Mouse (Mus musculus): ENCODE measurements around the gene Zcchc2. TPM values are rescaled to one million over a fixed set of nuclear protein-coding genes. Genes with fewer than 3 reads are reported as not detected.
A peak's percentile ranks its signal among the peaks of the same experiment; 100 is the strongest.

Zcchc2 gene
- polyA plus RNA-seq, 2 experiments, result 2.8 to 12.1 TPM

DNA sequence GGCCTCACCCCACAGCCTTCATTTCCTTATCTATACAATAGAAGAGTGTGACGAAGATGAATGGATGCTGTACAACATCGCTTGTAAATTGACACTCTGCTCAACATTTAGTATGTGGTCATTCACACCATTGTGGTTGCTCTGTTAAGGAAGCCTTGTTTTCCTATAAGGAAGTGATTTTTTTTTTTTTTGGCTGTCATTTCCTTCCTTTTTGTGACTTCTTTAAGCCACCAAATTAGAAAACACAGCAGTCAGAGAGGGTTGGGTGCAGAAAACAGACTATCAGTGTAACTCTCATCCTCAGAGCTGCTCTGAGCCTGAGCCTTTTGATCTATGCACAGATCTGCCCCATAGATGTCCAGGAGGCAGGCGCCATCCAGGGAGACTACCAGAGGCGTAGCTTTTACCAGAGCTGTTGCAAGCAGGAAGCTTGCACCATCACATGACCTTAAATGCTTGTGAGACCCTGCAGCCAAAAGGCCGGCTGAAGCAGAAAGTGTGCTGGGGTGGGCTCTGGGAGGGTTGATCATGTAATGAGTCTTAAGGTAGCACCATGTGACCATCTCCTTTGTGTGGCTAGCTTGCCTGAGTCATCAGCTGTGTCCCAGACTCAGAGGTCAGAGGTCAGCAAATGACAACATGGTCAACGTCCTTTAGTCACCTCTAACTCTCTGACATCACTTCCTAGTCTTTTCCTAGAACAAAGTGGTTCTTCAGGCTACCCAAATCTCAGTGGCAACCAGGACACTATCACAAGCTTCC, 9.2 kb upstream of the Zcchc2 start:
- H3K27me3 ChIP-seq (ENCODE audit: control insufficient read depth, insufficient read depth, low read length), result no peaks in the 10 kb centered on the region
- H3K4me1 ChIP-seq (ENCODE audit: control insufficient read depth, insufficient read depth, low read length), result no peaks in the 10 kb centered on the region
- no peak overlapping the region for H3K4me2 ChIP-seq (replicated peaks; ENCODE audit: low read depth, low read length, severe bottlenecking)
- TF ChIP-seq POLR2A (IDR thresholded peaks at IDR 0.05; ENCODE audit: borderline replicate concordance, extremely low read depth, insufficient read depth, insufficient read length), result no peak
- no peak overlapping the region for H3K9ac ChIP-seq (ENCODE audit: low read depth, low read length, severe bottlenecking)
- no peaks in the 10 kb centered on the region for H3K36me3 ChIP-seq (ENCODE audit: control insufficient read depth, insufficient read depth, low read length)
- H3K9me3 ChIP-seq (ENCODE audit: control insufficient read depth, low read length), result no peaks in the 10 kb centered on the region
- DNase-seq (ENCODE audit: low spot score), result no peak
- no peak overlapping the region for H3K4me3 ChIP-seq (replicated peaks; ENCODE audit: low read length)
- H3K27ac ChIP-seq (replicated peaks; ENCODE audit: low read depth, low read length), result no peak overlapping the region
- no peak for ATAC-seq (ENCODE audit: low FRiP score, low read depth)
- WGBS, result 51% methylated on average over 6 of the region's 6 CpGs

DNA sequence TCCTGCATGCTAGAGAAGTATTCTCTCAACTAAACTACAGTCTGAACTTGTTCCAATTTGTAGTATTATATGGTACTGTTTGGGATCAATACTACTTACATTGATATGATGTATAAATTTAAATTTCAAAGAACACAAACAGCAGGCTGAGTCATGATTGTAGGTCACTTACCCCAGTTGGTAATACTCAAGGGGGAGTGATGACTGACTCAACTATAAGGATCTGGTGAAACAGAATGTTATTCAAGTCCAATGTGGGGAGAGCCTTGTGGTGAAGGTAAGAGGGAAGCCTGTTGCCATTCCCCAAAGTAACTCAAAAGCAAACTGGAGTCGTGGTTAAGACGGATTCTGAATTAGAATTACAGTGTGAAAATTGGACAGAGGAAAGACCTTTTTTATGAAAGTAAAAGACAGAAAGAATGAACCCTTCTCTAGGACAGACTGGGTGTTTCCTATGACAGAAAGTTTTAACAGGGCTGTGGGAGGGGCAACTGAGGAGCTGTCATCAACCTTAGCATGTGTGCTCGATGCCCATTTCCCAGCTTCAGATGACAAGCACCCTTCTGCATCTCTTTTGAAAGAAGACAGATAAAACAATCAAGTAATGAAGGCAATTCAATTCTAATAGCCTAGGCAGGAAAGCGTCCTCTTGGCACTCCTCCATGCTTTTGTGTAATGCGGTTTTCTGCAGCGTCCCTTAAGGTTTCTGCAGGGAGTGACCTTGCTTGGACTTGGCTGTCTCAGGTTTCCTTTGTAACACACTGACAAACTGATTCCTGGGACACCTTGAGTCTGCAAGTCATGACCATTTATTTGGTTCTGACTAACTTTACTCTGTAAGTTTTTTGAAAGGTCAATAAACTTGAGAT, 7.5 kb upstream of the Zcchc2 start:
- H3K9me3 ChIP-seq (ENCODE audit: control insufficient read depth, low read length), result no peaks in the 10 kb centered on the region
- no peaks in the 10 kb centered on the region for H3K27me3 ChIP-seq (ENCODE audit: control insufficient read depth, insufficient read depth, low read length)
- no peak overlapping the region for H3K9ac ChIP-seq (ENCODE audit: low read depth, low read length, severe bottlenecking)
- no peak overlapping the region for H3K4me3 ChIP-seq (replicated peaks; ENCODE audit: low read length)
- no peak overlapping the region for H3K27ac ChIP-seq (replicated peaks; ENCODE audit: low read depth, low read length)
- 65% methylated on average over 6 of the region's 6 CpGs for WGBS
- H3K36me3 ChIP-seq (ENCODE audit: control insufficient read depth, insufficient read depth, low read length), result no peaks in the 10 kb centered on the region
- H3K4me2 ChIP-seq (replicated peaks; ENCODE audit: low read depth, low read length, severe bottlenecking), result no peak overlapping the region
- TF ChIP-seq POLR2A (IDR thresholded peaks at IDR 0.05; ENCODE audit: borderline replicate concordance, extremely low read depth, insufficient read depth, insufficient read length), result no peak
- no peaks in the 10 kb centered on the region for H3K4me1 ChIP-seq (ENCODE audit: control insufficient read depth, insufficient read depth, low read length)
- no peak for ATAC-seq (ENCODE audit: low FRiP score, low read depth)
- DNase-seq (ENCODE audit: low spot score), result no peak

DNA sequence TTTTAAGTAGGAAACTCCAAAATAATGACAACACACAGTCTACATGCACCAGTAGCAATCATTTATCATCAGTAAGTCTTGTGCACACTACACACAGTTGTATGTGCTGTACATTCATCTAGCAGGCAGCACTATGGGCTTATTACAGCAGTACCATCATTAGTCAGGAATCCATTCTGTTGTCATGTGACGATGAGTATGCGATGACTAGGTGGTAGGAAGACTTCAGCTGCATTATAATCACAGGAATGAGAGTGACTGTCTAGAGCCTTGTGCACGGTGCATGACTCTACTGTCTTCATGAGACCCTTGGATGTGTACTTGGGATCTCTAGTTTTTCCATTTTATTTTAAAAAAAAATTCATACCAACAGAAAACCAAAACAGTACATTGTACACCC, 6.0 kb upstream of the Zcchc2 start:
- Histone ChIP-seq H3K4me2 (replicated peaks; ENCODE audit: low read depth, low read length, severe bottlenecking) (no peak overlapping the region), H3K9ac (ENCODE audit: low read depth, low read length, severe bottlenecking) (no peak overlapping the region), H3K9me3 (ENCODE audit: control insufficient read depth, low read length) (no peaks in the 10 kb centered on the region), H3K4me3 (replicated peaks; ENCODE audit: low read length) (no peak overlapping the region), H3K4me1 (ENCODE audit: control insufficient read depth, insufficient read depth, low read length) (0 out of 2 replicates have a peak, but pooled peaks cover 6% of the 10 kb centered on the region), H3K27me3 (ENCODE audit: control insufficient read depth, insufficient read depth, low read length) (no peaks in the 10 kb centered on the region), H3K36me3 (ENCODE audit: control insufficient read depth, insufficient read depth, low read length) (no peaks in the 10 kb centered on the region), H3K27ac (replicated peaks; ENCODE audit: low read depth, low read length) (no peak overlapping the region)
- TF ChIP-seq POLR2A (IDR thresholded peaks at IDR 0.05; ENCODE audit: borderline replicate concordance, extremely low read depth, insufficient read depth, insufficient read length), result no peak
- ATAC-seq (ENCODE audit: low FRiP score, low read depth) (no peak), DNase-seq (ENCODE audit: low spot score) (no peak)
- 88% methylated on average over 3 of the region's 3 CpGs for WGBS

GRCm38 (mm10) chr1:105988171-105988570, 2.0 kb upstream of the Zcchc2 start:
- Histone ChIP-seq H3K9me3 (ENCODE audit: control insufficient read depth, low read length) (no peaks in the 10 kb centered on the region), H3K4me2 (replicated peaks; ENCODE audit: low read depth, low read length, severe bottlenecking) (no peak overlapping the region), H3K4me3 (replicated peaks; ENCODE audit: low read length) (no peak overlapping the region), H3K27ac (replicated peaks; ENCODE audit: low read depth, low read length) (no peak overlapping the region), H3K36me3 (ENCODE audit: control insufficient read depth, insufficient read depth, low read length) (no peaks in the 10 kb centered on the region), H3K4me1 (ENCODE audit: control insufficient read depth, insufficient read depth, low read length) (peaks cover 25% of the 10 kb centered on the region), H3K27me3 (ENCODE audit: control insufficient read depth, insufficient read depth, low read length) (no peaks in the 10 kb centered on the region), H3K9ac (ENCODE audit: low read depth, low read length, severe bottlenecking) (no peak overlapping the region)
- DNase-seq (ENCODE audit: low spot score) (no peak), ATAC-seq (ENCODE audit: low FRiP score, low read depth) (no peak)
- 33% methylated on average over 3 of the region's 3 CpGs for WGBS
- no peak for TF ChIP-seq POLR2A (IDR thresholded peaks at IDR 0.05; ENCODE audit: borderline replicate concordance, extremely low read depth, insufficient read depth, insufficient read length)

DNA sequence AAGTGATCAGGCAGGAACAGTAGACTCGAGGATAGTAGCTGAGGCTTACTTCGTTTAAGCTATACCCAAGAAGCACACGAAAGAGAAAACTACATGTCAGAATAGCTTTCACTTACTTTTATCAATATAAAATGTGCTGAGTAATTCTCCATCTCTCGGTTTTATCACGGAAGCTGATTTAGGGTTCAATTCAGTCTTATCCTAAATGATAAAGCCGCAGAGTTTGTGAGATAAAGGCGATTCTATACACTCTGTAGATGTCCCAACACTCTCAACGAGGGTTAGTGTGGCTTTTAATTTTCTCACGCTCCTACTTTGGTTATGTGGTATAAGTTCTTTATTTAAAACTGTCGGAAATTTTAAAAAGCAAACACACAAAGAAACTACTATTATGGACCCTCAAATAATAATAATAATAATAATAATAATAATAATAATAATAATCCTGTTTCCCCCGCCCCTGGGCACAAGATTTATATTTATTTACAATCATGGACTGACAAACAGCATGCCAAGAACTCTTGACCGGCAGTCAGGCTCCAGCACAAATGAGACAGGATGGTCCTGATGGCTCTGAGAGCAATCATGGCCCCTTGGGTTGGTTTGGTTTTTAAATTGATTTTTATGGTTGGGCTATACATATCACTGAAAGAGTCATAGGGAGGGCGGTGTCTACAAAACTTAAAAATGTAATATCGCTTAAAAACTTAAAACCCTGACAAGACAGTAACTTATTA, 1.1 kb upstream of the Zcchc2 start:
- ATAC-seq (ENCODE audit: low FRiP score, low read depth), result no peak
- Histone ChIP-seq H3K36me3 (ENCODE audit: control insufficient read depth, insufficient read depth, low read length) (no peaks in the 10 kb centered on the region), H3K4me1 (ENCODE audit: control insufficient read depth, insufficient read depth, low read length) (peaks cover 28% of the 10 kb centered on the region), H3K9ac (ENCODE audit: low read depth, low read length, severe bottlenecking) (no peak overlapping the region), H3K9me3 (ENCODE audit: control insufficient read depth, low read length) (no peaks in the 10 kb centered on the region), H3K4me3 (replicated peaks; ENCODE audit: low read length) (peak overlapping the region; percentile 77), H3K4me2 (replicated peaks; ENCODE audit: low read depth, low read length, severe bottlenecking) (peak overlapping the region; percentile 80), H3K27ac (replicated peaks; ENCODE audit: low read depth, low read length) (no peak overlapping the region), H3K27me3 (ENCODE audit: control insufficient read depth, insufficient read depth, low read length) (no peaks in the 10 kb centered on the region)
- no peak for TF ChIP-seq POLR2A (IDR thresholded peaks at IDR 0.05; ENCODE audit: borderline replicate concordance, extremely low read depth, insufficient read depth, insufficient read length)
- DNase-seq (ENCODE audit: low spot score), result no peak
- WGBS, result 74% methylated on average over 14 of the region's 14 CpGs
